Mouse (Mus musculus): Measurements from ENCODE around the gene Glrx5. TPM values are rescaled to one million over a fixed set of nuclear protein-coding genes. Genes with fewer than 3 reads are reported as not detected.

Gene Glrx5
- polyA plus RNA-seq, 2 experiments: 70.0 to 175 TPM

DNA sequence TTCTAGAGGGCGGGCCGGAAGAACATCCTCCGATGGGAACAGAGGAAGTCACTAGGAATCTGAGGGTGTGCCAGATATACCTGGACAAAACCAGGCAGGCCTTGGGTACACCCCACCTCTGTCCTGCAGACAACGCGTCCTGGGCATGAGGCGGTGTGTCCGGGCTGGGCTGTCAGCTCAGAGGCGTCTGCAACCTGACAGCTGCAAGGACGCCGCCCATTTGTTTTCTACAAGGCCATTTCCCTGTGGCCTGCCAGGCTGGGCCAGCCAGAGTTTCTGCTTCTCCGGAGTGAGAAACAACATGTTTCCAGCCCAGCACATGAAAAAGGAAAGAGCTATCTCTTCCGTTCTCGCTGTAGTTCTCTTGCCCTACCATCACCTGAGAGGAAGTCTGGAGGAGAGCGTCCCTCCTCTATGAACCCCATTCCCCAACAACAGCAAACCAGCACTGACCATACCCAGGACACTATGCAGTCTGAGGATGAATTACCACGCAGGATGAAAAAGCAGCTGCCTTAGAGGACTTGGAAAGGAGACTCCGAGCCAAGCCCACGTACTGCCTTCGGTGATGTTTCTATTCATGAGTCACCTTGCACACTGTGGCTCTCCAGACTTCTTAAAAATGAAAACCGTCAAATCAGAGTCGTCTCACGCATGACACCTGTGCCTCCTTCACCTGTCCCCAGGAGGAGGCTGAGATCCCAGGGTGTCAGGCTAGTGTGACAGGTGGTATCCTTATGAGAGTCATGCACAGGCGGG lies 27.4 kb upstream of the Glrx5 start:
- Histone ChIP-seq H3K36me3 (ENCODE audit: control insufficient read depth, insufficient read depth, low read length) (no peaks in the 10 kb centered on the region), H3K27me3 (ENCODE audit: control insufficient read depth, insufficient read depth, low read length) (peaks cover 9% of the 10 kb centered on the region), H3K9me3 (ENCODE audit: control insufficient read depth, low read length) (no peaks in the 10 kb centered on the region), H3K9ac (ENCODE audit: low read depth, low read length, severe bottlenecking) (no peak overlapping the region), H3K27ac (replicated peaks; ENCODE audit: low read depth, low read length) (no peak overlapping the region), H3K4me2 (replicated peaks; ENCODE audit: low read depth, low read length, severe bottlenecking) (no peak overlapping the region), H3K4me3 (replicated peaks; ENCODE audit: low read length) (no peak overlapping the region), H3K4me1 (ENCODE audit: control insufficient read depth, insufficient read depth, low read length) (peaks cover 19% of the 10 kb centered on the region)
- WGBS: 72% methylated on average over 22 of the region's 22 CpGs
- no peak for DNase-seq (ENCODE audit: low spot score)
- no peak for TF ChIP-seq POLR2A (IDR thresholded peaks at IDR 0.05; ENCODE audit: borderline replicate concordance, extremely low read depth, insufficient read depth, insufficient read length)
- ATAC-seq (ENCODE audit: low FRiP score, low read depth): no peak

DNA sequence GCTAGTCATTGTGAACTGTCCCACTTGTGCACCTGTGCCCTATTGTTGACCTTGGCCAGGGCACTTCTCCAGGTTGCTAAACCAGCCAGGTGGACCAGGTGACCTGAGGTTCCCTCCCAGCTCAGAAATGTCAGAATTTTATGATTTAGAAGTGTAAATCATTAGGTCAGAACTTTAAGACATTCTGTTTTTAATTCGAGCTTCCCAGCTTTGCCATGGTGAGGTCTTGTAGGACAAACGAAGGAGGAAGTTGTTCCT lies 26.8 kb upstream of the Glrx5 start:
- H3K4me3 ChIP-seq (replicated peaks; ENCODE audit: low read length): no peak overlapping the region
- 47% methylated on average over 2 of the region's 2 CpGs for WGBS
- no peaks in the 10 kb centered on the region for H3K9me3 ChIP-seq (ENCODE audit: control insufficient read depth, low read length)
- TF ChIP-seq POLR2A (IDR thresholded peaks at IDR 0.05; ENCODE audit: borderline replicate concordance, extremely low read depth, insufficient read depth, insufficient read length): no peak
- H3K27ac ChIP-seq (replicated peaks; ENCODE audit: low read depth, low read length): no peak overlapping the region
- H3K36me3 ChIP-seq (ENCODE audit: control insufficient read depth, insufficient read depth, low read length): no peaks in the 10 kb centered on the region
- H3K4me1 ChIP-seq (ENCODE audit: control insufficient read depth, insufficient read depth, low read length): peaks cover 22% of the 10 kb centered on the region
- no peak overlapping the region for H3K4me2 ChIP-seq (replicated peaks; ENCODE audit: low read depth, low read length, severe bottlenecking)
- no peak overlapping the region for H3K9ac ChIP-seq (ENCODE audit: low read depth, low read length, severe bottlenecking)
- ATAC-seq (ENCODE audit: low FRiP score, low read depth): no peak
- no peak for DNase-seq (ENCODE audit: low spot score)
- peaks cover 13% of the 10 kb centered on the region for H3K27me3 ChIP-seq (ENCODE audit: control insufficient read depth, insufficient read depth, low read length)

DNA sequence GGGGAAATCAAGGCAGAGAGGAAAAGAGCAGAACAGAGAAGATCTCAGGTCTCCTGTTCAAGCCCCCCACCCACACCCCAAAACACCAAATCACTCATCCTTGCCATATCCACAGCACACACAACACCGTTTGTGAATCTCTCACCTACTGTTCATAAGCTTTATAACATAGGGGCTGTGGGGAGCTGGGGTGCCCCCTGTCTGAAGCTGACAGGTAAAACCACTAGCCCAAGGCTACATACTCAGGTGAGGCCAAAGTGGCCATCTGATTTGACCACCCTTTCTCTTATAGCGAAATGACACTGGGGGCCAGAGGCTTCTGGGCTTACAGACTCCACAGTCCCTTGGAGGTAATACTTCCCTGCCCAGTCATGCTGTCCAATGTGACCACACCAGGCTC lies 24.3 kb upstream of the Glrx5 start:
- no peak overlapping the region for H3K27ac ChIP-seq (replicated peaks; ENCODE audit: low read depth, low read length)
- no peak overlapping the region for H3K9ac ChIP-seq (ENCODE audit: low read depth, low read length, severe bottlenecking)
- WGBS: 45% methylated on average over 2 of the region's 2 CpGs
- no peaks in the 10 kb centered on the region for H3K36me3 ChIP-seq (ENCODE audit: control insufficient read depth, insufficient read depth, low read length)
- no peak overlapping the region; the same call in 1 of the 2 replicates for H3K4me3 ChIP-seq (replicated peaks; ENCODE audit: low read length)
- no peak for DNase-seq (ENCODE audit: low spot score)
- ATAC-seq (ENCODE audit: low FRiP score, low read depth): no peak
- peaks cover 13% of the 10 kb centered on the region for H3K27me3 ChIP-seq (ENCODE audit: control insufficient read depth, insufficient read depth, low read length)
- no peak for TF ChIP-seq POLR2A (IDR thresholded peaks at IDR 0.05; ENCODE audit: borderline replicate concordance, extremely low read depth, insufficient read depth, insufficient read length)
- H3K9me3 ChIP-seq (ENCODE audit: control insufficient read depth, low read length): no peaks in the 10 kb centered on the region
- H3K4me1 ChIP-seq (ENCODE audit: control insufficient read depth, insufficient read depth, low read length): peaks cover 23% of the 10 kb centered on the region
- H3K4me2 ChIP-seq (replicated peaks; ENCODE audit: low read depth, low read length, severe bottlenecking): peak overlapping the region; percentile 98

DNA sequence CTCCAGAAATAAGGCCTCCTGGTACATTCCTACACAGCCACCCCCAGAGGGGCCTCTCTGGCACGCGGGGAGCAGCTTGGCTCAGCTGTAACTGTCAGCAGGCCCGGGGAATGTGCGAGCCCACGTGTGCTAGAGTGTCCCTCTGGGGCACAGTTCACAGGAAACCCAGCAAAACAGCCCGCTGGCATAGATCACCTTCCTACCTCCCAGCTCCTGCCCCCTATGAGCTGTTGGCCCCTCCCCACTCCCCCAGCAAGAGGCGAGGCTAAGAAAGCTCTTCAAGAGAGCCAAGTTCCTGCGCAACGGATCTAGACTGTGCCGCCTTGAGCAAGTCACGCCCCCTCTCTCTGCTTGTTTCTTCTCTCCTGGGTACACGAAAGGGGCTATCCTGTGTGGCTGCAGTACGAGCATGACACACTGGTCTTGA lies 23.7 kb upstream of the Glrx5 start:
- Histone ChIP-seq H3K4me3 (replicated peaks; ENCODE audit: low read length) (peak overlapping the region; percentile 62), H3K4me2 (replicated peaks; ENCODE audit: low read depth, low read length, severe bottlenecking) (peak overlapping the region; percentile 98), H3K9ac (ENCODE audit: low read depth, low read length, severe bottlenecking) (no peak overlapping the region), H3K9me3 (ENCODE audit: control insufficient read depth, low read length) (no peaks in the 10 kb centered on the region), H3K27ac (replicated peaks; ENCODE audit: low read depth, low read length) (no peak overlapping the region), H3K27me3 (ENCODE audit: control insufficient read depth, insufficient read depth, low read length) (peaks cover 13% of the 10 kb centered on the region), H3K36me3 (ENCODE audit: control insufficient read depth, insufficient read depth, low read length) (no peaks in the 10 kb centered on the region), H3K4me1 (ENCODE audit: control insufficient read depth, insufficient read depth, low read length) (peaks cover 28% of the 10 kb centered on the region)
- ATAC-seq (ENCODE audit: low FRiP score, low read depth) (peak; percentile 62), DNase-seq (ENCODE audit: low spot score) (peak; percentile 67)
- WGBS: 0% methylated on average over 10 of the region's 13 CpGs
- TF ChIP-seq POLR2A (IDR thresholded peaks at IDR 0.05; ENCODE audit: borderline replicate concordance, extremely low read depth, insufficient read depth, insufficient read length): no peak

DNA sequence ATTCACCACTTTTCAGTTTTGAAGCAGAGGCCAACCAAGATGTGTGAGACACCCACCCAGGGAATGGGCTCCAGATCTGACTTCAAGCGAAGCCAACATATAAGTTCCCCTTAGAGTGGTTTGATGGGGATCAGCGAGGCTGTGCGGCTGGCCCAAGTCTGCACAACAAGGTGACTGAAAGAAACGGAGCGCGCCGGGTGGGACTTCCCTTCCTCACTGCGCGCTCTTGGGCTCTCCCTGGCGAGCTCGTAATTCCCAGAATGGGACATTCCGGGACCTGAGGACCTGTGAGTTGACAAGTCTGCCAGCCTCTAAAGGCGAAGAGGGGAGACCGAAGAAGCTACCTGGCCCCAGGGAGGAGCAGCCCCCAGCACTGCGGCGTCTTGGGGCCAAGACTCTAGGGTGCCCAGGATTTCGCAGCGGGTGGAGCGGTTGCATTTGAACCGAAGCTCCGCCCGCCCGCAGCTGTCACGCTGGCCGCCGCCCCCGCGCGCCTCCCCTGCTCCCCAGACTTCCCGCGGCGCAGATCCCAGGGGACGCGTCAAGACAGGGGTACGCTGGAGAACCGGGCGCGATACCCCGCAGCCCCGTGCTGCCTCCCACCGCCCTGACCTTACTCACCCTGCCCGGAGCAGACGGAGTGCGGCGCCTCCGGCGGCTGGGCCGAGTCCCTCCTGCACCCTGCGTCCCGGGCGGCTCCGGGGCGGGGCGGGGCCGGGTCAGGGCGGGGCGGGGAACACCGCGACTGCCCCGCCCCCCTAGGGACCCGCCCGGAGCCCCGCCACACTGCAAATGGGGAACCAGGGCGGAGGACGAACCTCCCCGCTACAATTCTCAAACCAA lies 22.9 kb upstream of the Glrx5 start, which contains the start of gene Syne3:
Gene Syne3, minus strand, starts transcription at position 440 of the 843 bp plus-strand sequence.
- peak; percentile 32 for DNase-seq (ENCODE audit: low spot score)
- Histone ChIP-seq H3K27ac (replicated peaks; ENCODE audit: low read depth, low read length) (no peak within 1 kb of the TSS), H3K4me1 (ENCODE audit: control insufficient read depth, insufficient read depth, low read length) (peaks cover 28% of the 10 kb centered on the region), H3K9me3 (ENCODE audit: control insufficient read depth, low read length) (no peaks in the 10 kb centered on the region), H3K4me3 (replicated peaks; ENCODE audit: low read length) (peak within 1 kb of the TSS; percentile 62), H3K4me2 (replicated peaks; ENCODE audit: low read depth, low read length, severe bottlenecking) (peak within 1 kb of the TSS; percentile 98), H3K9ac (ENCODE audit: low read depth, low read length, severe bottlenecking) (peak within 1 kb of the TSS; percentile 64), H3K27me3 (ENCODE audit: control insufficient read depth, insufficient read depth, low read length) (peaks cover 13% of the 10 kb centered on the region), H3K36me3 (ENCODE audit: control insufficient read depth, insufficient read depth, low read length) (no peaks in the 10 kb centered on the region)
- peak; percentile 47 for ATAC-seq (ENCODE audit: low FRiP score, low read depth)
- WGBS: under 1% methylated on average over 40 of the region's 66 CpGs
- no peak for TF ChIP-seq POLR2A (IDR thresholded peaks at IDR 0.05; ENCODE audit: borderline replicate concordance, extremely low read depth, insufficient read depth, insufficient read length)
